Mouse (Mus musculus) cerebellum, adult (tissue): ENCODE data around the gene Tmem161b.
"Not testable (repeated sequence)": the region's sequence is repeated elsewhere in the genome, so short reads cannot be mapped to it uniquely, and the experiment has no call there.

Source experiments
- ATAC-seq: cut with Nextera tagmentation; 2 replicates; pipeline ENCODE4 v1.9.2; 2017; ENCODE audit warnings: mild to moderate bottlenecking, moderate library complexity, mixed read lengths; ENCODE audit not compliant: insufficient number of reproducible peaks, low FRiP score, low TSS enrichment

Gene Tmem161b

GRCm38 (mm10) chr13:84221820-84222681 is at the start of gene Tmem161b:
Gene Tmem161b, plus strand, starts transcription at chr13:84222296.
- ATAC-seq, result peak; percentile 100

GRCm38 (mm10) chr13:84185835-84186234 is 36.3 kb upstream of the Tmem161b start:
- ATAC-seq, result not testable (repeated sequence)

- ATAC-seq, result no peak
These were observed 29.4 kb upstream of the Tmem161b start for GRCm38 (mm10) chr13:84192723-84193122.

- ATAC-seq, result no peak
These were observed 541 bp downstream of the Tmem161b start for GRCm38 (mm10) chr13:84222682-84222992.

DNA sequence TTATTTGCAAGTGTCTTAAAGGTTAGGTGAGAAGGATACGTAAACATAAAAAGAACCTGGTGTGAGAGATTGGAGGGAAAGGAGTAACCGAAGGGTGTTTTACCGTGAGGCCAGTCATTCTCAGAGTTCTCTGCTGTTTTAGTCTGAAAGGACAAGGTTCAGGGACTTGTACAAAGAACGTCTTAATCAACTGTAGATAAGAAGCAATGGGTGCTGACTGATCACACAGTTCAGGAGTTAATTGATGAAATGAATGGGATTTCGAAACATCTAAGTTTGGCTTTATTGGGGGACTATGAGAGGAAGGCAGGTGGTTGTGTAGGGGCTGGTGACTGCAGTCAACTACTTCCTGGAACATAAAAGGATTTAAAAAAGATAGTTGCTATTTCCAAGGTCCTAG is 922 bp downstream of the Tmem161b start:
- ATAC-seq, result no peak

DNA sequence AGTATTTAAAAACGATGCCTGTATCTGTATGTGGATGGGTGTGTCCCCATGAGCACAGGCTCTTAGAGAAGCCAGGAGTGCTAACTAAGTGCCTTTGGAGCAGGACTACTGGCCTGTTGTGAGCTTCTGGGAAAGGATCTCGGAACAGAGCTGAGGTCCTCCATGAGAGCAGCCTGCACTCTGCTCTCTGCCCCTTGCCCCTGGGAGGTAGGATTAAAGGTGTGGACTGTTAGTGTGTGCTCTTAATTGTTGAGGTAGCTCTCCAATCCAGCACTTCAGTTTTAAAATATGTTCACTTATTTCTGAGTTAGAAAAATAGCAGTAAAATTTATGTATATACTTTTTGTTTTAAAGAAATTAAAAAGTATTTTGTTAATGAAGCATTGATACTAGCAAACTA is 11.9 kb downstream of the Tmem161b start:
- ATAC-seq, result no peak

- no peak for ATAC-seq
These were observed 14.7 kb downstream of the Tmem161b start for GRCm38 (mm10) chr13:84236768-84237167.

DNA sequence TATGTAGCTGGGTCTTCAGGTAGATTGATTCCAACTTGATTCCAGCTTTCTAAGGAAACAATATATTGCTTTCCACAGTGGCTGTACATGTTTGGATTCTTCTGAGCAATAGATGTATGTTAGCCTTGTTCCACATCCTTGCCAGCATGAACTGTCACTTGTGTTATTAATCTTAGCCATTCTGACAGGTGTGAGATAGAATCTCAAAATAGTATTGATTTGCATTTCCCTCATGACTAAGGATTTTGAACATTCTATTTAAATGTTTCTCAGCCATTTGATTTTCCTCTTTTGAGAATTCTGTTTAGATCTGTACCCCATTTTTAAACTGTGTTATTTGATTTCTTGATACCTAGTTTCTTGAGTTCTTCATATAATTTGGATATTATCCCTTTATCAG is 16.1 kb downstream of the Tmem161b start:
- ATAC-seq, result no peak

- no peak for ATAC-seq
These were observed 26.0 kb downstream of the Tmem161b start for GRCm38 (mm10) chr13:84248065-84248464.

- no peak for ATAC-seq
These were observed 29.2 kb downstream of the Tmem161b start for GRCm38 (mm10) chr13:84251295-84251694.

GRCm38 (mm10) chr13:84255047-84255446 is 33.0 kb downstream of the Tmem161b start:
- no peak for ATAC-seq

DNA sequence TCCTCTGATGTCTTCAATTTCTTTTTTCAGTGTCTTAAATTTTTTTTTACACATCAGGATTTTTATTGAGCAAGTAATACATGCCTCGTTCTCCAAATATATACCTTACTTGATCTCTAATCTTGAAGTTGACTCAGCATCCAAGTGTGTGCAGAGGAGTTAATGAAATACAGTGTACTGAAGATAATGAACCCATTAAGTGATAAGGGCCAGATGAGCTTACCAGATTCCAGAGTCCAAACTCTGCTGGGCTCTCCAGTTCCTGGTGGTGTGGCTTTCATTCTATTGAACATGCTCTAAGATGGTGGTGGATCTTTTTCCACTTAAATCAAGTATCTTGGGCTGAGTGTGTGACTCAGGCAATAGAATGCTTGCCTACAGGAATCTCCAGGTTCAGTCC is 42.3 kb downstream of the Tmem161b start:
- ATAC-seq, result not testable (repeated sequence)

- ATAC-seq, result no peak
These were observed 54.1 kb downstream of the Tmem161b start for GRCm38 (mm10) chr13:84276246-84276645.

DNA sequence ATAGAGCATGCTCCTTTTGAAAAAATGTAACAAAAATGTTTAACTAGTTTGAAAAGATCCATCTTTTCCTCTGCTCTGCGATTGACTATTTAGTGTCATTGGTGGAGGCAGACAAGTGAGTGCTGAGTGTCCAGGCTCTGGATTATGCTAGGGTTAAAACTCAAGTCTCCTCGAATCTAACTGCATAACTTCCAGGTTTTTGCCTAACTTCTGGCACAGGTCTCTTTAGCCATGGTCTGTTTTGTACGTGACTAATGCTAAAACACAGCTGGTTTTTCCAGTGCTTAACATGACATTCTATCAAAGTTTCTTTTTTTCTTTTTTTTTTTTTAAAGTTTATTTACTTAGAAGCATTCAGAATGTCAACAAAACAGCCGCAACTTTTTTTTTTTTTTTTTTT is 58.3 kb downstream of the Tmem161b start:
- ATAC-seq, result no peak

DNA sequence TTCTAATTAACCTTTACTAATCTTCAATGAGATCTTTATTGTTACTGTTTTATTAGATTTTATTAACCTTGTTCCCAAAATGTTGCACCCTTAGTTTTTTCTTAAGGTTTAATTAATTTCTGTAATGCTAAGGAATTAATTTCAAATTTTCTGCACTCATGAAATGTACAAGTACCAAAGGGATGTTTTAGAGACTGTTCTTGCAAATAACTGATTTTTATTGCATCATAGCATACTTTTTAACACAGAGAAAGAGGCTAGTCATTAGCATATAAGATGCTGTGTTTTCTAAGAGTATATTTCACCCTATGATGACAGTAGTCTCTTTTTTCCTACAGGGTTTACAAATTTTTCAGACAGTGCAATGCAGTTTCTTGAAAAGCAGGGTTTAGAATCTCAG is 60.9 kb downstream of the Tmem161b start:
- ATAC-seq, result no peak

- peak; percentile 31; the same call in 1 of the 2 replicates for ATAC-seq
These were observed 62.9 kb downstream of the Tmem161b start for GRCm38 (mm10) chr13:84284764-84285558.

DNA sequence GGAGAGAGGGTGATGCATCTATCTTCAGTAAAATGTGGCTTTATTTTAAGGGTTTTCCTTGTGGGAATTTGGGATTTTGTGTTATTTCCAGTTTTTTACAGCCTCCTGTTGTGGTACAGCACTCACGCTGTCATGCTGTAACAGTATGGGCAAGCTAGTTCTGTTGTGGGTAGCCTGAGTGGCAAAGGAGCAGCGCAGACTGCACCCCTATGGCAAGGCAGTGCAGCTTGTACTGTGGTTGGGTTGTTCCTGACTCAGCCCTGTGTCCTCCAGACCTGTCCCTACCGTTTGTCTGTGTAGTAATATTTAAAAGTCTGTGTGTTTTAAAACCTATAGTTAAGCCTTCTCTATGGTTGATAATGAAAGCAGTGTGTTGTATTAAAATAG is 63.5 kb downstream of the Tmem161b start:
- no peak for ATAC-seq

DNA sequence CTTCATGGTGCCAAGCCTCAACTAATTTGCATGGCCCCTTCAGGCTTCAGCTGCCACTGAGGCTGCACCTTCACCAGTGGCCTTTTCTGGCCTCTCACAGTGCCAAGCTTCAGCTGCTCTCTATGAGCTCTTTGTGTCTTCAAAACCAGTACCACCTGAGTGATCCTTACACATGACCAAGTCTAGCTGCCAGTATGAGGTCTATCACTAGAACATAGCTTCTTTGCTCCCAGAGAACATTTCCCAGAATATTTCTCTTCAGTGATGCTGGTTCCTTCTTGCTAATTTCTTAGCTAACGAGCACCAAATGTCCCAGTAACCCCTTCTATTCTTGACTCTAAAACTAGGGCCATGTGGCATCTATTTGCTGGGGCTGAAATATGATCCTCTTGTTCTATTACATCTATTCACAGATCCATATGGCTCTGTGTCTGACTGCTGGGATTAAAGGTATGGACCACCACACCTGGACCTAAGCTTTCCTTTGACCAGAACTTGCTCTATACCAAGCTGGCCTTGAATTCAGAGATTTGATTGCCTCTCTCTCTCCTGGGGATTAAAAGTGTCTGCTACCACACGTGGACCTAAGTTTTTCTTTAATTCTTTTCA is 77.5 kb downstream of the Tmem161b start:
- no peak for ATAC-seq

- no peak for ATAC-seq
These were observed 121.2 kb downstream of the Tmem161b start for GRCm38 (mm10) chr13:84343272-84343671.

- ATAC-seq, result no peak
These were observed 121.8 kb downstream of the Tmem161b start for GRCm38 (mm10) chr13:84343691-84344495.
